Mouse (Mus musculus) adrenal gland, adult 18-20 months (tissue): ENCODE measurements around the gene Atp12a. TPM values are rescaled to one million over a fixed set of nuclear protein-coding genes. Genes with fewer than 3 reads are reported as not detected.
A peak's percentile ranks its signal among the peaks of the same experiment; 100 is the strongest.

ENCODE experiments used
- DNase-seq, 2 experiments: peaks; one replicate each; pipeline ENCODE4 v3.0.0; 2021 to 2022; ENCODE audit warnings: low spot score in 2 of 2
- long read RNA-seq, 2 experiments: library from polyadenylated mRNA; stranded (forward); transcript quantifications; one replicate each; pipeline ENCODE4 v2.0.0; 2021
- total RNA-seq, 2 experiments: library from RNA; stranded (reverse); gene quantifications; 1 replicate in 1 of 2; 2 replicates in 1 of 2; pipeline ENCODE4 v1.2.3; 2021

The Atp12a gene
- total RNA-seq, result 1 to 10 TPM in 1 of 2 experiments, under 1 TPM in 1; 0.32 to 1.4 TPM
- long read RNA-seq, experiment 1, result 0 reads
- long read RNA-seq, experiment 2, result 0 reads

DNA sequence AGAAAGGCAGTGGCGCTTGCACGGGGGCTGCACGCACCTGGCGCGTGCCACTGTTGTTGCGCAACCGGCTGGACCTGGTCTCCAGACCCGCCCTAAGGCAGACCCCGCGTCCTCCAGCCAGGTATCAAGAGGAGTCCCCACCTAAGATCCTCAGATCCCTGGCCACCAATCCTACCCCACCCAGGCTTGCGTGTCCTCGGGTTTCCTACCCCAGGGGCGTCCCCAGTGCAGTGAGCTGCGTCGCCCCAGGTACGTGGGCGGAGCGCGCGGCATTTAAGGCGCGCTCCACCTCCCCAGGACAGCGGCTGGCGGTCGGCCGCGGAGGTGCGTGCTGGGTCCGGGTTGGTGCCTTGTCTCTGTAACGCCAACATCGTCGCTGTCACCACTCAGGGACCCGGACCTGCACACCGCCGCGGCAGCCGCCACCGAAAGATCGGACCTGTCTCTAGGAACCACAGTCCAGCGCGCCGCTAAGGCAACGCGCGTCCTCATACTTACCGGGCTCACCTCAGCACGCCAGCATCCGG is at the start of gene Atp12a:
Gene Atp12a (plus strand): TSS at position 358 of the 527 bp plus-strand sequence.
- no peak for DNase-seq

GRCm38 (mm10) chr14:56315519-56315918 is 49.3 kb upstream of the Atp12a start:
- DNase-seq, result no peak

DNA sequence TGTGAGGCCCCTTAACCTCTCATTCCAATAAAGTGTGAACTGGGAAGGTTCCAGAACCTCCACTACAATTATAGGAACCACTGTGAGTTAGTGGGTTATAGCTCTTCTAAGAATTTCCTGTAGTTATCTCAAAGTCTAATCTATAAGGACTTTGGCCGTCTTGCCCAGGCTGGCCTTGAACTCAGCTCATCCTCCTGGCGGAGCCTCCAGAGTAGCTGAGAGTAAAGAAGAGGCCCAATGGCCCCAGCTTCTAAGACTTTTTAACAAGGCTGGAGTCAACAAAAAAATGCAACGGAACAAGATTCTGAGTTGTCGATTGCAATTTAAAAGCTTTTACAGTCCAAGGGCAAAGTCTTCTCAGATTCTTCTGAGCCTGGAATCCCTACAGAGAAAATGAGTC is 48.5 kb upstream of the Atp12a start:
- no peak for DNase-seq

GRCm38 (mm10) chr14:56322982-56323381 is 41.9 kb upstream of the Atp12a start:
- DNase-seq, result no peak

DNA sequence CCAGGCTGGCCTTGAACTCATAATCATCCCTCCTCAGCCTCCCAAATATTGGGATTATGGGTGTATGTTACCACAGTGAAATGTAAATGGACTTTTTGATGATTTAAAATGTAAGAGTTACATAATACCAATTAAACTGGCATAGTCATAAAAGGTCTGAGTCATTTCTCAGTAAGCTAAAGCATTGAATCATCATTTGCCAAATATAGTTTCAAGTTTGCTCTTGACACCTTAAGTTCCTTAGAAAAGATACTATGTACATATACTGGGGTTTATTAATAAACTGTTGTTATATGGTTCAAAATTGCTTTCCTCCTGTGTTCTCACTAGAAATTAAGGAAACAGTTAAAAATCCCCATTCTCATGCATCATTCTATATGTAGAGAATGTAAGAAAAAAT is 39.8 kb upstream of the Atp12a start:
- DNase-seq, result no peak

DNA sequence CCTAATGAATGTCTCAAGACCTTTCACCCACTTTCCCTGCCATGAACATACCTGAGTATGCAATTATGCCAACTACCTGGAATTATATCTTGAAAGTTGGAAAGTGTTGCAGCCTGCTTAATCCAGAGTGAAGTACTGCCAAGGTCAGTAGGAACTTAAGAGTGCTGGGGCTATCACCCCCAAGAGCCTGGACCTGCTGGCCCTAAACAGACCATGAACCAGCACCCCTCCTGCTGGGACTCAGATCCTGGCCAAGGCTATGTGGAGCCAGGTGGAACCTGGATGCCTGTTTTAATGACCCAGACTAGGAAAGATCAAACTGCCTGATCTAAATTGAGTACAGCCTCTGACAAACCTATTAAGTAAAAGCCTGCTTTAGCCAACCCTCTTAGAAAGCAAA is 31.2 kb upstream of the Atp12a start:
- DNase-seq, result no peak

- DNase-seq, result no peak
These were observed 30.4 kb upstream of the Atp12a start for GRCm38 (mm10) chr14:56334437-56334836.

DNA sequence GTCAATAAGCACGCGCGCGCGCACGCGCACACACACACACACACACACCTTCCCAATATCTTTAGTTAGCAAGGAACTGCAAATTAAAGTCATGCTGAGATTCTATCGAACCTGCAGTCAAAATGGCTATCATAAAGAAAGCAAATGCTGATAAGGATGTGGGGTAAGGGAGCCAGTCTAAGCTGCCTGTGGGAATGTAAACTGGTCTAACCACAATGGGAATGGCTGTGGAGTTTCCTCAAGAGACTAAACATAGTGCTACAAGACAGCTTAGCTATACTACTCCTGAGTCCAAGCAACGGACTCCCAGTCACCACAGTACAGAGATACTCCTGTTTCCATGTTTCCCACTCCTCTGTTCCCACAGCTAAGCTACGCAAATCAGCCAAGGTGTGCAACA is 28.8 kb upstream of the Atp12a start:
- DNase-seq, result no peak

DNA sequence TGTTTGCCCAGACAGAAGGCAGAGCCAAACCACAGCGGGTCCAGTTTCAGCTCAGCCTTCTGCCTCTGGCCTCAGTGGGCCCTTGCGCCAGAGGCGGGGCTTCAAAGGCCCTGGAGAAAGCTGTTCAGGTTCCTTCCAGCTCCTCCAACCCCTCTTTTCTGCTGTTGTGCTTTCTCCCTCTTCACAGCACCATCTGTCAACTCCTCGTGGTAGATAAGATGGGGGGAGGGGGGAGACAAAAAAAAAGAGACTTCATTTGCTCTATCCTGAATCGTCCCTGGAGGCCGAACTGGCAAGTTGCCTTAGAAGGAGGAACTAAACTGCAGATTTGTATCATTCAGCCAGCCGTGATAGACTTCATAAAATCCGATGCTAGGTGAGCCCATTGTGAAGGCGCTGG is 27.8 kb upstream of the Atp12a start:
- DNase-seq, result no peak

- DNase-seq, result peak in 1 of 2 experiments; percentile 14
These were observed 27.2 kb upstream of the Atp12a start for GRCm38 (mm10) chr14:56337696-56338095.

DNA sequence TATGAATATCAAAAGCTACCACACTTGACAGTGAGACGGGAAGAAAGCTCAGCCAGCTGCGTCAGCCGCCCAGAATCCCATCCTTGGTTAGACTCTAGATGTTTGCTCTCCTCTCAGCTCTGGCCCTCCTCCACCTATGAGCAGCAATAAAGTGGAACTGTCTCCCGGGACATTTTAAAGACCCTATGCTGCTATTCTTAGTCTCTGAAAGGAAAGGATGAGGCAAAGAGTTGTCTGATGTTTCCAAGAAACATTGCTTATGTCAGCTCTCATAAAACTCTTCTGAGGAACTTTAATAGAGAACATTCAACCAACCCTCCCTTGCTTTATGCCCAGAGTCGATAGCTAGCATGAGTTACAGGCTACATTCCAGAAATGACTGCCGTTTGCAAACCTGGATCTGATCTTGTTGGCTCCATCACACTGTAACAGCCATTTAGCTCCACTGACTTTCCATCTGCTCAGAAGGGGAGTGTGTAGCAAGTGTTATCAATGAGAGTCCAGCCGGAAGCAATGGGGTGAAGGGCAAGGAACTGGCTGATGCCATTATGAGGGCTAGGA is 25.9 kb upstream of the Atp12a start:
- no peak for DNase-seq

- DNase-seq, result no peak
These were observed 16.2 kb upstream of the Atp12a start for GRCm38 (mm10) chr14:56348704-56349103.

DNA sequence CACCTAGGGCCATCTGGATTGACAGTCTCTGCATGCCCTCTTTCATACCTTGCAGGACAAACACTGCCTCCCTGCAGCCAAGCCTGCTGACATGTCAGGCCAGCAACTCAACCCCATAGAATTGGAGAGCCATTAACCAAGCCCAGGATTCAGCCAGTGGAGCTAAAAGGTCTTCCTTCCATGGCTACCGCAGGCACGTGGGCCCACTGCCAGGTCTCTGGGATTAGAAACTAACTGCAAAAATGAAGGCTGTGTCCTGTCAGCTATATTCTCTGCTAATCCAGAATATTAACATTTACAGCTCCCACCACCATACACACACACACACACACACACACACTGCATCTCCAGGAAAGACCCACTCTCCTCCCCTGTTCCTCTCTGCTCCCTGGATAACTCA is 15.3 kb upstream of the Atp12a start:
- DNase-seq, result no peak

- peak; percentile 43 to 53 for DNase-seq
These were observed 12.8 kb upstream of the Atp12a start for GRCm38 (mm10) chr14:56351959-56352660.

- DNase-seq, result no peak
These were observed 10.1 kb upstream of the Atp12a start for GRCm38 (mm10) chr14:56354803-56355202.

DNA sequence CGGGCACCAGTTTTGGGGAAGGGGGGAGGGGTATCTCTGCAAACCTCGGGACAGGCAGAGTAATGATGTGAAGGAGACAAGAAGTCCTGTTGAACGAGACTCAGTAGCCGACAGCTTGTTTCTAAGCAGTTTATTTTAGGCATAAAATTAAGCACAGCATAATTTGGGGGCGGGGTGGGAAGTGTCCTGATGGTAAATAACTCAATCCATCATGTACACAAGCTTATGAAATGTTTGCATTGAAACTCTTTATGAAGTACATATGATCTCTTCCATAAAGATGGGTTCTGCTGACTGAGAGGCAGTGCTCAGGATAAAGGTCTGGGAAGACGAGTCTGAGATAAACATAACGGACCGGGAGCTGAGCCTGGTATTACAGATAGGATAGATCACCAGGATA is 9.5 kb upstream of the Atp12a start:
- DNase-seq, result no peak

GRCm38 (mm10) chr14:56356196-56356595 is 8.7 kb upstream of the Atp12a start:
- no peak for DNase-seq

GRCm38 (mm10) chr14:56358422-56358821 is 6.4 kb upstream of the Atp12a start:
- DNase-seq, result no peak

DNA sequence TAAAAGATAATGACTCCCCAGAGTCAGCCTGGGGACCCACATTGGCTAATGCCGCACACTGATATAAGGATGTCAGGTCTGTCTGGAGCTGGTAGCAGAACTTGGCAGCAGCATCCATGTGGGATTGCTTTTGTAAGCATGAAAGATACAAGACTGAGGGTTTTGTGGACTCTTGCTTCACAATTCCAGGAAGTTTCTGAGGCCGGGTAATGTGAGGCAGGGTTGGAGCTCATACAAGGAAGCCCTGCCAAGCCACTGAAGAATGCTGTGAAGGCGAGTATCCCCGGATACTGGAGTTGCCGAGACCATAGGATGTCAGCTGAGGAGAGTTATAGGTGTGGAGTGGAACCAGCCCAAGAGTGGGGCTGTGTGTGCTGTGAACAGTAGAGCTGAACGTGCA is 5.7 kb upstream of the Atp12a start:
- no peak for DNase-seq

DNA sequence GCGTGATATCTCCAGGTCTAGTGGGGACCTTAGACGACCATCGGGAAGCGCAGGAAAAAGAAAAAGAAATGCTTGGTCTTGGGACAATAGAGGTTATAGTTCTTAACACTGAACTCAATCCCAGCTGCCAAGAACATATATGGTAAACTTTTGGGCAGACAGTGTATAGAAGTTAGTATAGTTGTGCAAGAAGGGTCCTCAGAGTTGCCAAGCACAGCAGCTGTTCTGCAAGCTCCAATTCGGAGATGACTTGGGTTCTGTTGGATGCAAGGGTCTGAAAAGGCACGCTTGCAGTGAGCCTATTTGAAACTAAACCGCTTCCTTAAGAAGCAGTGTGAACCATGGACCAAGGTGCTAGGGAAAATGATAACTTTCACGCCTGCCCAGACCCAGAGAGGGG is 424 bp downstream of the Atp12a start:
- DNase-seq, result no peak

- DNase-seq, result no peak
These were observed 1.8 kb downstream of the Atp12a start for GRCm38 (mm10) chr14:56366712-56367111.

DNA sequence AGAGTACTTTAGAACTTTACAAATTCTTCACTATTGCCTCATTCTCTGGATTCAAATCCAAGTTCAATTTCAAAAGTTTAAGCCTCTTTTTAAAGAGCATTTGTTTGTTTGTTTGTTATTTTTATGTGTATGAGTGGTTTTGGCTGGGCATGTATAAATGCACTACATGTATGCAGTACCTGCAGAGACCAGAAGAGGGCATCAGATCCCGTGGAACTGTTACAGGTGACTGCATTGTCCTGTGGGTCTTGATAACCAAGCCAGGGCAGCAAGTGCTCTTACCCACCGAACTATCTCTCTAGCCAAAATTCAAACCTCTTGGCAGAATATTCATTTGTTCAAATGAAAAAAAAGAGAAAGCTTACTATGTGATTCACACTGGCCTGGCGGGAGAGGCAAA is 4.0 kb downstream of the Atp12a start:
- no peak for DNase-seq

GRCm38 (mm10) chr14:56375731-56376130 is 10.9 kb downstream of the Atp12a start:
- DNase-seq, result peak; percentile 70 to 71
